Mouse (Mus musculus) layer of hippocampus, adult 9-11 months (tissue): ENCODE measurements around the gene Zmynd19.
"Not testable (repeated sequence)": the region's sequence is repeated elsewhere in the genome, so short reads cannot be mapped to it uniquely, and the experiment has no call there.

Experiments used
- DNase-seq: peaks from one replicate; pipeline ENCODE4 v3.0.0; 2022

Zmynd19 gene

DNA sequence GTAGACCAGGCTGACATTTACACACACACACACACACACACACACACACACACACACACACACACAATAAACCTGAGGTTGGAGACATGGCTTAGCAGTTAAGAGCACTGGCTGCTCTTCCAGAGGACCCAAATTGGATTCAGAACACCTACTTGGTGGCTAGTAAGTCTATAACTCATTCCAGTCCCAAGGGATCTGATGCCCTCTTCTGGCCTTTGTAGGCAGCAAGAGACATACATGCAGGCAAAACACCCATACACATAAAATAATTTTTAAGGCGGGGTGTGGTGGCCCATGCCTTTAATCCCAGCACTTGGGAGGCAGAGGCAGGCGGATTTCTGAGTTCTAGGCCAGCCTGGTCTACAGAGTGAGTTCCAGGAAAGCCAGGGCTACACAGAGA lies 5.3 kb upstream of the Zmynd19 start:
- DNase-seq = not testable (repeated sequence)

DNA sequence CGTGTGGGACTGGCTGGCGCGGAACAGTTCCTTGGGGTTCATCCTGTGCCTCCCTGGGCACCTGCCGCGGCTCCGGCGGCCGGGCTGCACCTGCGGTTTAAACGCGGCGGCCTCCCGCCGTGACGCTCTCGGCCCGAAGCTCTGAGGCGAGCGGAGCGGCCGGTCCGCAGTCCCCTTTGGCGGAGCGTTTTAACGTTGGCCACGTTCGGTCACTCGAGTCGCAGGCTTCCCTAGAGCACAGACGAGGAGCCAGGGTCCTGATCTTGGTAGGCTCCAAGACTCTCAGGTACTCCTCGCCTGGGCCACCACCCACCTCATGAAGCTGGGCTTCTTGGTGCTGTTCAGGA lies 570 bp downstream of the Zmynd19 start:
- no peak for DNase-seq

DNA sequence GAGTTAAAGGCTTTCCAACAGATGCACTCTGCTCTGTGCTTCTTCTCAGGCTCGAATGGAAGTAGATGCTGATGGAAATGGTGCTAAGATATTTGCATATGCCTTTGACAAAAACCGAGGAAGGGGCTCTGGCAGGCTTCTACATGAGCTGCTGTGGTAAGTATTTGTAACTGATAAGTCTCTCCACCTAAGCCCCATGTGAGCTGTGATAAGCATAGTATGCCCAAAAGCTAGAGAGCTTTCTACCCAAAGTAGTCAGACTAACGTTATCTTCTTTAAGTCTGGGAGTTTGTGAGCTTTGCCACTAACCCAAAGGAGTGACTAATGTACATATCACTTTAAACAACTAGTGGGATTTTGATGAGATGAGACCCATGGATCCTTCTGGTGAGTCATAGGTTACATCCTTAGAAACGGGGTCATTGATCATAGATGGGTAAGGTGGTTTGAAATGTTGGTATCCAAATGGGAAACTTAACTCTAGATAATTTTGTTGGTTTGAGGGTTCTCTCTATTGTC lies 3.0 kb downstream of the Zmynd19 start:
- DNase-seq = no peak

DNA sequence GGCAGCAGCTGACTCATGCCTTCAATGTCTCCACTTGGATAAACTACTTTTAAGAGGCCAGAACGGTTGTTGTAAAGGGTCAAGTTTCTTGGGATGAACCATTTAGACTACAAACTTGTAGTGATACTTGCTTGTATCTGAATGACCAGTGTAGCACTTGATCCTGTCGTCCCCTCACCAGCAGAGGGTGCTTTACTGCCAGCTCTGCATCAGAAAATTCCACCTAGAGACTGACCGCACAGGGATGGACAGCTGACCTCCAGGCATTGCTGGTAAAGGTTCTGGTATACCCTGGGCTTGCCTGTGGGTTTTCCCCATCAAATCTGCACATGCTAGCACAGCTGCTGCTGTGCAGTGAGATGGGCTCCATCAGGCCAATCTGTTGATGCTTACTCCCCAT lies 11.3 kb downstream of the Zmynd19 start:
- DNase-seq = no peak

DNA sequence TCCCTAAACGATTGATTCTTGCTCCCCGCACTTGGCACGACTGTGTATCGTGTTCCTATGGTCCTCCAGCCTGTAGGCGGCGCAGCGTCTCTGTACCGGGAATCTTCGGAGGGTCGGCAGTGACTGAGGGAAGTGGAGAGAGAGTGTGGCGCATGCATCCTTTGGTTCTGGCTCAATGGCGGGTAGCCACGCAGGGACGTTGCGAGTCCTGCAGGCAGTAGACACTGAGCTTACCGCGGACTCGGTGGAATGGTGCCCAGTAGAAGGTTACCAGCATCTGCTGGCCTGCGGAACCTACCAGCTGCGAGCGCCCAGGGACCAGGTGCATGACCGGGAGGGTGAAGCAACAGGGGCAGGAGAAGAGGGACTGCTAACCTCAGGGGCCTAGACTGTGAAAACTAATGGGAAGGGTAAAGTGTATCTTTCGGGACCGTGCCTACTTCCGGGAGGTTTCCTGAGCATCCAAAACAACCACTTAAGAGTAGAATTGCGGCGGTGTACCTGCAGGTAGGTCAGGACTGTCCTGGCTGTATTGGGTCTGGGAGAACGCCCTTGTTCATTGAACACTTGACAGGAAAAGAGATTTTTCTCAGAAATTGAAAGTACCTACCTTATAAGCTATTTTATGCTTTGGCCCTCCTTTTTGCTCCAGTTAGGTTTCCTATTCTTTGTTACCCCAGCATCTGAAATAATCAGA lies 12.9 kb downstream of the Zmynd19 start, which contains the start of gene Dph7:
Dph7 (plus strand) TSS at position 97 of the 697 bp plus-strand sequence.
- DNase-seq = peak; percentile 84

DNA sequence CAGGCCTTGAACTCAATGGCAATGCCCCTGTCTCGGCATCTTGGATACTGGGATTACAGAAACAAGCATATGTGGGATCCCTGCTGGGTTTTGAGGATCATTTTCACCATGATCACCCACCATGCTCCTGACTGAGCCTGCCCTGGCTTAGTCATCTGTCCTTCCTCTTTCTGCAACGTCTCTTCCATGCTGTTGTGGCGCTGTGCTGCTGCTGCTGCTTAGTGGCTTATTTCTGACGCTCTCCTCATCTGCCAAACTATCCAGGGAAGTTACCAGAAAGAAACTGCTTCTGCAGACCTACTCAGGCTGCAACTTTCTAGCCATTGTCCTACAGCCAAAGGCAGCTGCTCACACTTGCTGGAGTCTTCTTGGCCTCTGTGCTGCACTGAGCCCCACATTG lies 20.8 kb downstream of the Zmynd19 start:
- DNase-seq = no peak

DNA sequence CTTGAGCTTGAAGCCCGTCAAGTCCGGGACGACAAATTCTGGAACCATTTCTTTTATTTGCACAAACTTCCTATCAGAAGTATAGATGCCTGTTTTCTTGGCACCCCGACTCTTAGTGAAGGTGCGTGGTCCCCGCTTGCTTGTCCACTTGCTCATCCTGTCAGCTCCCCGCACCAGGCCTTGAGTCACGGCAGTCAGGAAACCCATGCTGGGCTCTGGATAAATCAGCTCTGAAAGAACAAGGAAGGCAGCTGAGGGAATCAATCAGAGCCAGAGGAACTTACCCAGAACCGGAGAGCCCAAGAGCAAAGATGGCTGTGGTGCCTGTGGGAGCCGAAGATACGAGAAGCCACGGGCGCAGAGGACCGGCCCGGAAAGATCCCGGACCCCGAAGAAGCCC lies 24.9 kb downstream of the Zmynd19 start:
- peak; percentile 30 for DNase-seq

DNA sequence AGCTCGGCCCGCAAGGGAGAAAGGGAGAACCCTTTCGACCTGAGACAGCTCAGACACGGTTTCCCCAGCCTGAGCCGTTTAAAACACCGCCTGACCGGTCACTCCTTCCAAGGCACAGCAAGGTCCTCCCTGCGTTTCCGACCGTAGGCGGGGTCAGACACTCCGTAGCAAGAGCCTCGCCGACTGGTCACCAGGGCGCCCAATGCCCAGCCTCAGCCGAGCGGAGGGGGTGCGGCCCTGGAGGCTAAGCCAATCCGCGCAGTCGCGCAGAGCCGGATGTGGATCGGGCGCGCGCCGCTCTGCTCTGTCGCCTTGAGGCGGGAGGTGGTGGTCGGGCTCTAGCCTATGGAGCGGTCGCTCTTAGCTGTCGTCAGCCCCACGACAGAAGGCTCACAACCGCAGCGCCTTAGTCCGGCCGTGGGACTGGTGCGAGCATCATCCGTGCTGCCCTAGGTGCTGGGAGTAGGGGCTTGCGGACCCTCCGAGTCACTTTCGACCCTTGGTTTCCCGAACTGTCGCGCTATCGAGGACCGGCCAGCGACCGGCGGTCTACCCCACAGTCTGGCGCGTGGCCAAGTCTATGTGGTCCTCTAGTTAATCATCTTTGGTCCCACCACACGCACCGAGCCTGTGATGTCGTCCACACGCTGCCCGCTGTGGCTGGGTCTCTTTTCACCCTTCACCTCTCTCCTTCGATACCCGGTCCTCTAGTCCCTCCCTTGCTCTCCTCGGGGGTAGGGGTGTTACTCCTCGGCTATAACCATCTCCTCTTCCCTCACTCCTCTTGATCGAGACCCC lies 25.5 kb downstream of the Zmynd19 start, which contains the start of gene Mrpl41:
Mrpl41 (minus strand) TSS at position 193 of the 798 bp plus-strand sequence.
- peak; percentile 98 for DNase-seq

DNA sequence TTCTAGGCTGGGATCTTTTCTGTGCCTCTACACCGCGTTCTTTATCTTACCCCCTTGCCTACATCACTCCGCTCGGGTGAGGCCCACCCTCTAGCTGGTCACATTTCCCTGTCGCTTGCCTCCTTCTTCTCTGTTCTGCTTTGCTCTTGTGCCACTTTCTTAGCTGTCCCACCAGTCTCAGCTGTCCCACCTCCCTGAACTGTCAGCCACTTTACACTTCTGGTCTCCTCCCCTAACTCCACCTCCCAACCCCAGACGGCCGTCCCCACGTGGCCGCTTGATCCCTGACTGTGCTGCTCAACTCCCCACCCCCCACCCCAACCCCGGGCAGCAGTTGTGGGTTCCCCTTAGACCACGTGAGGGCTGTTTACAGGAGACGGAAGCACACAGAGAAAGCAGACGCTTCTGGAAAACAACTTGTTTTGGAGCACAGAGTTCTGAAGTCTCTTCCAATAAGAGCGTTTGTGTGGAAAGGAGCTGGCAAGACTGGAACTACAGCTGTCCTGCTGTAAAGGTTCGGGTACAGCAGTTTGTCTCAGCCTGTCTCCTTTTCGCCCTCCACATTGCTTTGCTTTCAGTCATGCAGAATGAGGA lies 26.2 kb downstream of the Zmynd19 start, which contains the start of gene Pnpla7:
Pnpla7 (plus strand) TSS at position 330 of the 594 bp plus-strand sequence.
- peak; percentile 87 for DNase-seq

DNA sequence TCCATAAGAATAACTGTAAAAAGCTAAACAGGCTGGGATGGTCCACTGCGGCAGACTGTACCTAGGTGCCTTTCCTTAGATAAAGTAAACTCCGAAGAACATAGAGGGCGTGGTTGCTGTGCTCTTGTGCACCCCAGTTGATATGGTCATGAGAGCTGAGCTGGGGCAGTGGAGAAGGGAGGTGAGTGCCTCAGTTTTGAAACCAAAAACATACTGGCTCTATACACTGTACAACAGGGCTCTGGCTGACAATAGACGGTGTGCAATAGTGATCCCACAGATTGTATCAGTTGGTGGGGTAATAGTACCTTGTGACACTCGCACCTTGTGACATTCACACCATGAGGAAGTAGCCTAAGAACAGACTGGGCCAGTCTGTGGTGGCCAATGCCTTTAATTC lies 27.4 kb downstream of the Zmynd19 start:
- no peak for DNase-seq

DNA sequence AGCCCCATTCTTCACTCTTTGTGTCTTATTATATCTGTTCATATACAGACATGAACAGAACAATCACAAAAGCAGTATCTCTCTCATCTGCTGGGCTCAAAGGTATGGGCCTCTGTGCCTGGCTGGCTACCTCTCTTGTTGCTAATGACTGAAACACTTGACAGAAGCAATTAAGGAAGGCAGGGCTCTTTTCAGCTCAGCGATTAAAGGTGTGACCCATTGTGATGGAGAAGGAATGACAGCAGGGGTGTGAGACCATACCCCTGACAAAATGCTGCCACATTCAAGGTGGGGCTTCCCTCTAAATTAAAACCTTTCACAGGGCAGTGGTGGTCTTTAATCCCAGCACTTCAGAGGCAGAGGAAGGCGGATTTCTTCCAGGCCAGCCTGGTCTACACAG lies 38.2 kb downstream of the Zmynd19 start:
- no peak for DNase-seq

DNA sequence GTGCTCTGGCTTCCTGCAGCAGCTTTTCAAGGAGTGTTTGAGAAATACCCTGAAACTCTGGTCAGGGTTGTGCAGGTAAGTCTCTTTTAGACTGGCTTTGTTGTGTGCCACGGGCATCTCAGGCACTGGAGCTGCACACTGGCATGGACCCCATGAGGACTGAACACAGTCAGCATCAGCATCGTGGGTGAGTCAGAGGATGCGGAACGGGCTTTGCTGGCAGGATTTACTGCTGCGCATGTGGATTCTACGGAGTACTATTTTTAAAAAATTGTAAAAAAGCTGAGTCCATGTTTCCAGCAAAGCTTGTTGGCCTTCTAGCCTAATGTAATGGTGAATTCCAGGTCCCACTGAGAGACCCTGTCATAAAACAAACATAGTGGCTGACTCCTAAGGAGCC lies 45.7 kb downstream of the Zmynd19 start:
- DNase-seq = peak; percentile 35

DNA sequence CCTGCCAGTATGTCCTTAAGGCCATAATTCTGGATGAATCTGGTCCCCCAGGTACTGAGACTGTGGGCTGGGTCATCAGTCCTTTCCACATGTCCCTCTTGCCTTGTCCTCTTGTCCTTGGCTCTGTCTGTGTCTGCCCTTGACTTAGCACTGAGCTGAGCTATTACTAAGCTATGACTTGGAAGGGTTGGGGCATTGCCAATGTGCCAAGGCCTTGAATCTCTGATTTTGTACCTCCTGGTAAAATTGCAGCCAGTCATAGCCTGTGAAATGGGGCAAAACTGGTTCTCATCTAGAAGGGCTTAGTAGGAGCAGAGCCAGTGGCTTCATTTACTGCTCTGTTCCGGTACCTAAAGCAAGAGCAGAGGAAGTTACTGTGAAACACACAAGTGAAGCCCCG lies 46.9 kb downstream of the Zmynd19 start:
- DNase-seq = no peak

DNA sequence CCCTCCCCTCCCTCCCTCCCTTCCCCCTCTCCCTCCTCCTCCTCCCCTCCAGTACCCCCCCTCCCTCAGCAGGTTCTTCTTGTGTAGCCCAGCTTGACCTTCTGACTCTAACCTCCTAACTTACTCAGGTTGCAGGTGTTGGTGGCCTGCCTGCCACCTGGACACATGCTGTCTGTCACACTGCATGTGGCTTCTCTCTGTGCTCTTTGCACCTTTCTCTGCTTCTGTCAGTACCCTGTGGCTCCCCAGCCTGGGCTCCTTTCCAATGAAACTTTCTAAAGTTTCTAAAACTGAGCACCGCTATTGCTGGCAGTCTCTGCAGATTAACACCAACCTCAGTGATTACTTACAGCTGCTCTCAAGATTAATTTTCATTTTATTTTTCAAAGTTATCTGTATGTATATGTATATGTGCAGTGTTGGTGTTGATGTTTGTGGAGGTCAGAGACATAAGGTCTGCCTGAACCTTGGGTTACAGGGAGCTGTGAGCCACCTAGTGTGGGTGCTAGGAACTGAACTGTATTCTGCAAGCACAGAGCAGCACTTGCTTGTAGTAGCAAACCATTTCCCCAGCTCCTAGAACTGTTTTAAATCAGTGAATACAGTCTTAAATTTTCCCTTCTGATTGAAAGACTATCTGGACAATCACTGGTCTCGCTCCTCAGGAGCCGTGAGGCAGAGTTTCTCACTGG lies 51.1 kb downstream of the Zmynd19 start:
- DNase-seq = no peak

DNA sequence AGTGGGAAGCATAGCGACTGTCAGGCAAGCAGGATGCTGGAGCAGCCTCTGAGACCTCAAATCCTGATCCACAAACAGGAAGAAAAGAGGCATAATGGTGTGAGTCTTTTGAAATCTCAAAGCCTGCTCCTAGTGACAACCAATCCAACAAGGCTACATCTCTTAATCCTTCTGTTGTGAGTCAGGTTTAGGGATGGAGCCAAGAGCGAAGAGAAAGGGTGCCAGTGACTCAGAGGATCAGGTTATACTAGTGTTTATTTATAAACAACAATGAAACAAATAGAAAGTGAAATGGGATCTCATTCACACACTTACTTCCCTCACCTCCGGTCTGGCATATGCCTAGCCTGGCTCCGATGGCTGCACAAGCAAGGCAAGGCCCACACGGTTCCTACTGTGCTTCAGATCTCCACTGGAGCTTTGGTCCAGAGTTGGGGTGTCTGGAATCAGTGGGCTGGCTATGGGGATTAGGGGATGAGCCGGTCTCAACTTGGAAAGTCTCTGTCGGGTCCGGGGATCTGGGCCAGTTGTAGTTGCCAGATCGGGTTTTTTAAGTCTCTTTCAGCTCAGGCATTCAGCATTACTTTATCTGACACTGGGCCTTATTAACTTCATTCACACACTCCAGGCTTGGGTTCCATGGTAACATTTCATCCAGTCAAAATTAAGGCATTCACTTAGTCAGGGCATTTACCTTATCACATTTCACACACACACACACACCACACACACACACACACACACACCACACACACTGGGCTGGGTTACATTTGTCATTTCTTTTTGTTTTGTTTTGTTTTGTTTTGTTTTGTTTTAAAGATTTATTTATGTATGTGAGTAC lies 54.6 kb downstream of the Zmynd19 start:
- no peak for DNase-seq

DNA sequence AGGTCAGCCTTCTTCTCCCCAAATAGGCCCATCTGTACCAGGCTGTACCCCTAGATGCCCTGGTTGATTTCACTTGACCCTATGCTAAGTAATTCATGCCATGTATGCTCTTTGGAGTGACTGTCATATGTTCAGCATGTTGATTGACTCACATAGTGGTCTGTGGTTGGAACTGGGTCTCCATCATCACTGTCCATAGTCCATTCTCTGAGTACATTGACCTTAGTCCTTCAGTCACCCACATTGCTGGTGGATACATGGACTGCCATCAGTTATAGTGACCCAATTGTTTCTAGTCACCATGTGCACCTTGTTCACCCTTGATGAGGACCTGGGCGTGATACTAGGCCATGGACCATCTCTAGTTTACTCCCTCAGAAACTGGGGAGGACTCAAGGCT lies 57.2 kb downstream of the Zmynd19 start:
- DNase-seq = no peak

DNA sequence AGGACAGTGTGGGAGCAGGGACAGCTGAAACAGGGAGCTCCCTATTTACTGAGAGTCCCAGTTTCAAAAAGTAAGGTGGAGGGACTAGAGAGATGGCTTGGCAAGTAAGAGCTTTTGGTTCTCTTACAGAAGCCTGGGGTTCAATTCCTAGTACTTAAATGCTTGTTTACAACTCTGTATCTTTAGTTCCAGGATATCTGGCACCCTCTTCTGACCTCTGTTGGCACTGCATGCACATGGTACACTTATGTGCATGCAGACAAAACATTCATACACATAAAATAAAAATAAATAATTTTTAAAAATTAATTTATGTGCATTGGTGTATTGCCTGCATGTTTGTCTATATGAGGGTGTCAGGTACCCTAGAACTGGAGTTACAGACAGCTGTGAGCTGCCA lies 58.7 kb downstream of the Zmynd19 start:
- no peak for DNase-seq
